Mouse (Mus musculus) hindlimb bud, embryonic 11.5 days (tissue): ENCODE measurements at regions not wholly inside any gene's neighbourhood (a gene's known extent, or its start where the extent isn't known, plus 50 kb on each side); places are given as distances from the start of the nearest gene placed in this dataset.

Experiments used
- DNase-seq: peaks from one replicate; pipeline ENCODE4 v3.0.0-alpha.2; 2012; ENCODE audit warnings: low read depth, low spot score; ENCODE audit errors: extremely low spot score

DNA sequence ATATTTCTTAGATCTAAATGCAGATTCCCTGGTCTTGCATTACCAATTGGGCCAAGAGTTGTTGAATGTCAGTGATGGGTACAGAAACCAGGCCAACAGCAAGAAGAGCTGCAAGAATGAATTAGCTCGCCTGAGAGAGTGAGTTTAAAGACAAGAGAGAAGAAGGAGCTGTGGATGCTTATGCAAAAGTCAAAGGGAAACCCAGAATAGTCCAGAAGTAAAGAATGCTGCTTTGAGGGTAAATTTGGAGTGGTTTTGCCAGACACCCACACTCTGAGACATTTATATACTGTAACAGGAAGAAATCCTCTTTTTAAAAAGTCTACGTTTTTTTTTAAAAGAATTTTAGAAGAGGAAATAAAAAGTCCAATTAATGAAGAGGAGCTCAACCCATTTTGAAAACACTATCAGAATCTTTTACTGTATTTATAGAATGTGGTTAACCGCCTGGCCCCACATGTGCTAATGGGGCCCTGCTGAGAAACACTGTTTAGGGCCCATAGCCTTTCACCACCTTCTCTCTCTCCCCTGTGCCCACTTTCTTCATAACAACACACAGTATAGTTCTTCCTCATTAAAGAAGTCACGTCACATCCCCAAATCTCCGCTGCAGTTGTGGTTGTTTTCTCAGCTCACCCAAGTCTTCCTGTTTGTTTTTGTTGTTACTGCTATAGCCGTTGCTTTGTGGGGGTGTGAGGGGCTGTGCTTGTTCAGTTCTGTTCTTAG is 158.0 kb upstream of the Cited2 start:
- DNase-seq: no peak

DNA sequence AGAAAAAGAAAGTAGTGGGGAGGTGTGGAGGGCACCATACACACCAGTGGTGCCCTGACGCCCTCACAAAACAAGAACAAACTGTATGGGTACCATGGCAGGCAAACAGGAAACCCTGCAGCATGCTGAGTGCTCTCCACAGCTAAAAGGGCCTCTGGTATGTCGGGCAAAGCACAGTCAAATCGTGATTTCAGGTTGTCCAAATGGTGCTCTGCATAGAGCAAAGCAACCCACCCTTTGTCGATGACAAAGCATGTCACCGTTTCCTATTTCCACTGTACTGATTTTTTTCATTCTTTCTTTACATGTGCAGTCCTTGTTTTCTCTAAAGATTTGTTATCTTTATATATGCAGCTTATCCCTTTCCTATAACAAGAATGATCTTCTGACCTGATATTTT is 156.0 kb upstream of the Cited2 start:
- DNase-seq: no peak

DNA sequence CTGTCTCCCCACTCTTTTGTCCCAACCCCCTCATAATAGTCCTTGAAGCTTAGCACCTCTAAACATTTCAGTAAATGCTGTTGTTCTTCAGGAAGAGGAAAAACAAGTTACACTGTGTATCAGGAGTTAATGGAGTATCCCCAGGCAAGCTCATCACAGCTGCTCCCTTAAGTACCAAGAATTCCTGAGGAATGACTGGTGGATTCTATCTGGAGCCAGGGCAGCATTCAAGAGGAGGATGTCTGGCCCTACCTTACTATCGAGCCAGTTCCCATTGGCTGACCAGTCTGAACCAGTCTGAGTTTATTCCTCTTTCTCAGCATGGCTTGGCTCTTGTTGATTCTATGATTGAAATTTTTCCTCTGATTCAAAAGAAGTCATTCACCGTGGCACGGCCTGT is 155.4 kb upstream of the Cited2 start:
- no peak for DNase-seq

DNA sequence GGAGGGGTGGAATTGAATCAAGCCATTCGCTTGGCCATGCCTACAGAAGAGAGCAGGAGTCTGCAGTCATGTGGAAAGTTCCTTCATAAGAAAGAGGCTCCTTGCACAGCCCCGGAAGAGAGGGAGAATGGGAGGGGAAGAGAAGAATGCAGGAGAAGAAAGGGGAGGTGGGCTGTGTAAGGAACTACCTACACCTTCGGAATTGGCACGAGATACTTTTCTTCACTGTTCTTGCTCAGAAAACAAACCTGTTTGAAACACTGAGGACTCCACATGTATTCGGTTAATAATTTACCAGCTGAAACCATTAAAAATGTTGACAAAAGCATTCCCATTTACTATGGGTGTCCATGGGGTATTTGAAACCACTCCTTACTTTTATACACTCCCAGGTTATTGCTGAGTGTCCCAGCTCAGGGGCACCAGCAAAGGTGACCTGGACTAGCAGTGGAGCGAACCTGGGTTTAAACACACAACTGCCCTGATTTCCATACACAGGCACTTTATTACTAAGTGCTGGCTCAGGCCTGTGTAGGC is 153.4 kb upstream of the Cited2 start:
- DNase-seq: no peak

DNA sequence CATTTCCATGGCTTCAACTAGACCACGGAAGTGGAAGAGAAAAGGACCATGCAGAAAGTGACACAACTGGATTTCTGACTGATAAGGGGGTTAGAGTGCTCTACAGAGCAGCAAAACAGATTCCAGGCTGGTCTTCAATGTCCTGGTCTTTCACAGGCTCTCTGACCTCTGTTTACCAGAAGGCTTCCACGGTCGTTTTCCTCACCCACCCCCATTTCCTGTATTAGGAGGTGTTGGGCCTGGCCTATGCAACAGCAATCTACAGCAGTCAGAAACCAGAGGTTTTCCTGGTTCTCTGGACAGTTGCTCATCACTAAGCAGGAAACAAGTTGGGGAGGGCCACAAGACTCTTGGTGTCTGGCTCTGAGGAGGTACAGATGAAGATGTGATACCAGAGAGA is 148.1 kb upstream of the Cited2 start:
- no peak for DNase-seq

DNA sequence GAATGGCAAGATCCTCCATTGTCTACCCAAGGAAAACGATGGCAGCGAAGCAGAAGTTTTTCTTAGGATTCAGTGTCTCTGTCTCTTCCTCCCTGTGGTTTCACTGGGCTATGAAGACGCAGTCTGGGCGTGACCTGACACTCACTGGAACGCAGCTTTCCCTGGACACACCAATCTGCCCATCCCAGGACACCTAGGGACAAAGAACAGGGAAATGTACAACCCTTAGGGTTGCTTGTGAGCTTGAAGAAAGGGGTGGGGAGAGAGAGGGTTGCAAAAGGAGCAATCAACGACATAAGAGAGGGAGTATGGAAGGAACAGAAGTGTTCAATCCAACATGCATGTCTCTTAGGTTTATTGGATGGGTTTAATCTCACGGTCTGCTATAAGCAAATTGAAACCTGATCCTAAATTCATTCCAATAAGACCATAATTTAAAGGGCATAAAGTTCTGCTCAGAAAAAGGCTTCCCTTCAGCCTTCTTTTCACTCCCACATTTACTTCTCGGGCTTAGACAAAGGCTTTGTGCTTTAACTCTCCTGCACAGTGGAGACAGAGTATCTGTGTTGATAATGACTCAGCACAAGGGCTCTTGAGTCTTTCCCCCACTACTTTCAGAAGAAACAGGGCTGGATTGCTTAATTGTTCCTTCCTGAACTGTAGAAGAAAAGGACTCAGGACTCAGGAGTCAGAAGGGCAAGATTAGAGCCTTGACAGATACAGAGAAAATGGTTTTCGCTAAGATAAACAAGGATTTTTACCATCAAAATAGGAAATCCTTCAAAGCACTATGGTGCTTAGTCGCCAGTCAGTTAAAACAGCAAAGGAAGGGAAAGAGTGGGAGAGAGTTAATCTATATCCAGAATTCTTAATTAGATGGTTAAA is 147.3 kb upstream of the Cited2 start:
- no peak for DNase-seq

DNA sequence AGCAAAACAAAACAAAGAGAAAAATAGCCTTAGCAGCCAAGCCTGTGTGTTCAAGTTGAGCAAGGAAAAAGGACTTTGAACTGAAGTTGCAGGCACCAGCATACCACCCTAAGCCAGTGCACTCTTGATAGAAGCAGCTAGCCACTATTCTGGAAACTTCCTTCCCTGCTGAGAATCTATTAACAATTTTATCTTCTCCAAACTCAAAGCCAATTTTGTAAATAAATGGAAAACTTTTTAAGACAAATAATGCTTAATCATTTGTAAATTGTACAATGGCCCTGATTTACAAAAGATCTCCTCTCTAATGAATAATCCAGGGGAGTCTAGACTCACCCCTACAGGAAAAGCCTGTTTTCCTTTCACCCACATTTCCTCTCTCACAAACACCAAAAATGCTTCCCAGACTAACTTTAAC is 146.7 kb upstream of the Cited2 start:
- DNase-seq: no peak

DNA sequence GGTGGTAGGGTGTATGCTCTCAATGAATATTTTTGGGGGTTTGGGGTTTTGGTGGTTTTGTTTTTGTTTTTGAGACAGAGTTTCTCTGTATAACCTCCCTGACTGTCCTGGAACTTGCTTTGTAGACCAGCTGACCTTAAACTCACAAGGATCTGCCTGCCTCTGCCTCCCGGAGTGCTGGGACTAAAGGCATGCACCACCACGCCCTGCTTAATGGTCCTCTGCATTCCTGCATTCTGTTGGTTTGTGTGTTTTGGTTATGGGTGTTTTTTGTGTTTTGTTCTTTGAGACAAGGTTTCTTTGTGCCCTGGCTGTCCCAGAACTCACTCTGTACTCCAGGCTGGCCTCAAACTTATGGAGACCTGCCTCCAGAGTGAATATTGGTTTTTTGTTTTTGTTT is 143.6 kb upstream of the Cited2 start:
- no peak for DNase-seq

DNA sequence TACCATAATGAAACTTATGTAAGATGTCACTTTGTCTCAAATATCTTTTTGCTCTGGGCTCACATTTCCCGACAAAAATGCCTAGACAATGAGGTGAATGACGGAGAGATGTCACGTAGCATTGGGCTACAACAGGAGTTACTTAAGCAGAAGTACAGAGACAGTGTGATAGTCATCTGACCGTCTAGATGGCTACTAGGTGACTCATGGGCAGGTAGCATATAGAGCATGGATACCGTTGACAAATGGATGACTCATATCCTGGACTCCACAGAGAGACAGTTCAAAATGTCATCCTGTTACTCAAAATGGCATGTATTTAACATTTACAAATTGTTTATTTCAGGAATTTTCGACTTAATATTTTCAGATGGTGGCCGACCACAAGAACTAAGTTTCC is 138.2 kb upstream of the Cited2 start:
- no peak for DNase-seq

DNA sequence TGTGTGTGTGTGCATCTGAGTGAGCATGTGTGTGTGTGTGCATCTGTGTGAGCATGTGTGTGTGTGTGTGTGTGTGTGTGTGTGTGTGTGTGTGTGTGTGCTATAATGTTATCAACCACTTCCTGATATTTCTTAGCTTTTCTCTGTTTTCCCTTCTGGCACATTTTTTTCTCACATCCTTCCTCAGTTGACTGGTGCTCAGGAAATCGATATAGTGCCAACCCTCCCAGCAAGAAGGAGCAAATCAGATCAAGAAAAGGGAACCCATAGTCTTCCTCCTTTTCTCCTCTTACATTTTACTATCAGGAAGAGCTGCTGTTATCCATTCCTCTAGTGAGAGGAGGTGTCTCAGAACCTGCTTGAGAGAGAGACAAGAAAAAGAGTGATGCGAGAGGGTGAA is 136.1 kb upstream of the Cited2 start:
- no peak for DNase-seq

DNA sequence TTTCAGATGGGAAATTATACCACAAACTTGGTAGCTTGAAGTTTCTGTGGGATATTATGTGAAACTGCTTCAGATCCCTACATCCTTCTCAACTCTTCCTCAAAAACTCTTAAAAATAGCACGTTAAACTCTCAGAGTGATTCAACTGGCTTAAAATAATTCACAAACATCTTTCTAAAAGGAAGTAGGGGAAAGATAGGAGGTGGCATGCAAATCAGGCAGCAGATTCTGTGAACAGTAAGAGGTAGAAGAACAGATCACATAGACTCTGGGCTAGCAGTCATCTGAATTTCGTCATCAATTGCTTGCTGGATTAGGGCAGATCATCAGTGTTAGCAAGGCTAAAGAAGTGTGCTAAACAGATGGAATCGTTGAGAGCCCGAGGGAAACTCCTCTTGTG is 133.9 kb upstream of the Cited2 start:
- DNase-seq: no peak

DNA sequence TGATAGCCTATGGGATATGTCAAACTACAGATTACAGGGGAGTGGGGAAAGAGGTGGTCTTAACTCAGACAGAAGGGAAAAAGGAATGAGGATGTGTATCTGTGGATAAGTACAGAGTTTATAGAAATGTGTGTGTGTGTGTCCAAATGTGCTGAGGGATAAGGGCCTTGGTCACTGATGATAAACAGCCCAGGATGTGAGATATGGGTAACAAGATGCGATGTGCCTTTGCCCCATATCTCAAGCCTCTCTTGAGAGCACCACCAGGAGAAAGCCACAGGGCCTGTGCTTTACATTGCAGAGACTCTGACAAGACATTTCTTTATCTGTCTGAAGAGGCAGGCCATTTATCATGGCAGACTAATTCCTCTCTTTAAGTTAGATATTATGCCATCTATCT is 132.8 kb upstream of the Cited2 start:
- no peak for DNase-seq

DNA sequence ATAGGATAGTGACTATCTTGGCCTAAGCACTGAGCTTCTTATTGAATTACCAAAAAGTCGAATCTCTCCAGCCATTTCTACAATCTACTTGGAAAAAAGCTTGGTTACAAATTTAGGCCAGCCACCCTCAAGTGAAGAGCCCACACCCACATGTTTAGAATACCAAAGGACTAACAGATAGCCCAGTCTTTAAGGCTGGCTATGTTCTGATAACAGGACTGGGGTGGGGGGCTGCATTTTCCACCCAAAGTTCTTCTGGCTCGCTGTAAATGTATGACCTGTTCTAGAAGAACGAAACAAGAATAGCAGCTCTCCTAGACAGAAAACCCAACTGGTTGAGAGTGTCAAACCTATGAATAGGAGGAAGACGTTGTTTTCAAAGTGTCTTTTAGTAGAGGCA is 130.6 kb upstream of the Cited2 start:
- no peak for DNase-seq

DNA sequence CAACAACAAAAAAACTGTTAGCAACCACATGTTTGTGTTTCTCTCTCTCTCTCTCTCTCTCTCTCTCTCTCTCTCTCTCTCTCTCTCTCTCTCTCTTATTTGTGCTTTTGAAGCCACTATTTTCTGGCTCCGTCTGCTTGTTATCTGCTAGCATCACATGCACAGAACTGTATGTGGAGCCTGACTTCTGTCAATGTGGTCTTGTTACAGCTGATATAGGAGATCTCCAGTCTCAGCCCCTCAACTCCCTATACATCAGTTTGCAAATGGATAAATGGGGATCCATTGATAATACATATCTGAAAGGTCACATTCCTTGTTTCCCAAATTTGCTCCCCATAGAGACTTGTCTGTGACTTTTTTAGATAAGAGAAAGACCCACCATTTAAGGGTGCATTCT is 126.9 kb upstream of the Cited2 start:
- DNase-seq: no peak

DNA sequence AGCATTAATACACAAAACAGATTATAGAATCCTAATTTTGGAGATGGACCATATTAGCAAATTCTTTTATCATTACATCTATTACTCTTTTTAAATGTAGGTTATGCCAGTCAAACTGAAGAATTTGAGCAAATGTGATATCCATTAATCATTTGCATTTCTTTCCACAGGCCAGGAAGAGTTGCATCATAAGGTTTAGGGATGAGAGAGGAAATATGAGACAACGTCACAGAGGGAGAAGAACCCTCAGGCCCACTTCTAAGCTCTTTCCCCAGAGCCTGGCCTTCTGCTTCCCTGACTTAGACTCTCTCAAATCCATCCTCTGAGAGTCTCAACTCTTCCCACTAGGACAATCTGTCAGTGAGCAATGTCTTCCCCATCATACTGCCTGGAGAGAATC is 126.3 kb upstream of the Cited2 start:
- DNase-seq: no peak

DNA sequence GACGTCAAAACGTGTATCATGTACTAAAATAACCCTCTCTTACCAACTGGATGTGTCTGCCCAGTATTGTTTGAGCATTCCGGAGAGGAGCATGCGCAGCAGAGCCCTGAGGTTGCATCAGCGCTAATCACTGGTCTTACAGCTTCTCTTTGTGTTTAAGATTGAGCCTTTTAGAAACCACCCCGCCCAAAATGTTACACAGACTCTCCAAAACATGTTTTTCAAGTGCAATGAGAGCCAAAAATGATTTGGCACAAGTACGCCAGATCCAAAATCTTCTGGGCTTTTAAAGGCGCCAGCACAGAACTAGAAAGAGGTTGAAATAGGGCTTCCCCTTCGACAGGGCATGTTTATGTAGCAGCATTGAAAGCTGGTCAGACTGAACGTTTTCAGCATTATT is 123.8 kb upstream of the Cited2 start:
- DNase-seq: no peak

DNA sequence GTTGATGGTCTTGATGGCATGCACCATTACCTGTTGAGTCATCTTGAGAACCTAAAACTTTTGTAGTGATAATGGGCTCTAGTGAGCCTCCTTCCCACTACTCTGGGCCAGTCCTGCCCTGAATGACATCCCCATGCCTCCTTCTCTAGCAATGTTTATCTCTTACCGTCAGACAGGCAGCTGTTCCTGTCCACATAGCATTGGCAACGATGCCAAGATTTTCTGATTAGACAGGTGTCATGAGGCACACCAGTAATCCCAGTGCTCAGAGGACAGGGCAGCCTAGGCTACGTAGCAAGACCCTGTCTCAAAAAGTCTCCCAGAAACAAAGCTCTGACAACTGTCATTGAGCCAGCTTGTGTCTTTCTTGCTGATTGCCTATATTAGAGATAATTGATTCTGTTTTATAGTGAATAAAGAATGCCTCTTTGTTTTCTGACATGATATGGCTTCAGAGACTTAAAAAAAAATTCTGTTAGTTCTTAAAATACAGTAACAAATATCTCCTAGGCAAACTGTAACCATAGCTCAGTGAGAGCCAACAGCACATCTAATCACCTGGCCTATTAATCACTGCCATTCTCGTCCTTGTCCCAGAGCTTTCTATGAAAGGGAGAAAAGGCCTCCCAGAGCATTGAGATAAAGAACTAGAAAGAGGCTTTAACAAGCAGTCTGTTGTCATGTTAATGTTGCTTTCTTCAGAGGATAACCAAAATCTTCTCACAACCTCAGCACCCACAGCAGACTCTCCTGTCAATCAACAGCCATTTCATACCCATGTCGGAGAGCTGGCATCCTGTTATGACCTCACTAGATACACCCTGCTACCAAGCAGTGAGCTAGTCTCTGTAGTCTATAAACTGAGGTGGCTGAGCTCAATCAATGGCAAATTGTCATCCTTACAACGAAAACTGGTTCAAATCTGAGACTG is 122.9 kb upstream of the Cited2 start:
- no peak for DNase-seq

DNA sequence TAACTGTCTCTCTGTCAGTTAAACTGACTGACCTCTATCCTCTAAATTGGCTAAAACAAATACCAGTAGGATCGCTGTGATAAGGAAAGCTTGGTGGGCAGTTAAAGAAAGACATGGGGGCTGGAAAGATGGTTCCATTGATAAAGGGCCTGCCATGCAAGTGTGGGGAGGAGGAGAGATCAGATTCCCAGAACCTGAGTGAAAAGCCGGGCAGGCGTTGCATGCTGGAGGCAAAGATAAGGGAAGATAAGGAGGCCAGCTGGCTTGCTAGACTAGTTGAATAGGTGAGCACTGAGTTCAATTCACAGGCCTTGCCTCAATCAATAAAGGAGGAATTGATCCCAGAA is 122.3 kb upstream of the Cited2 start:
- DNase-seq: no peak

DNA sequence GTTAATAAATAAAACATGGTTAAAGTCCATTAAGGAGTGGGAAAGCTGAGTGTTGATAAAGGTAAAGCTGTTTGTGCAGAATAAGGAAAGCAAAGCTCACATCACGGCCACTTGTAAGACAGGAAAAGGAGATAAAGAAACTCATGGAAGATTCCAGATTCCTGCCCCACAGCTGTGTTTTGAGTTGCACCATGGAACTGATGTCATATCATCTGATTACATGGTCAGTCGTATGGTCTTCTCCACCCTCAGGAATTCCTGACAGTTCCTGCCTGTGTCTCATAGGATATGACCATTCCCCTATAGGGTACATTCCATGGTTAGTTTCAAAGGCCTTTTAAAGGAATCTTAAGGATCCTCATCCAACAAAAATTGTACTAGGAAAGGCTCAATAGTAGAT is 120.6 kb upstream of the Cited2 start:
- no peak for DNase-seq

DNA sequence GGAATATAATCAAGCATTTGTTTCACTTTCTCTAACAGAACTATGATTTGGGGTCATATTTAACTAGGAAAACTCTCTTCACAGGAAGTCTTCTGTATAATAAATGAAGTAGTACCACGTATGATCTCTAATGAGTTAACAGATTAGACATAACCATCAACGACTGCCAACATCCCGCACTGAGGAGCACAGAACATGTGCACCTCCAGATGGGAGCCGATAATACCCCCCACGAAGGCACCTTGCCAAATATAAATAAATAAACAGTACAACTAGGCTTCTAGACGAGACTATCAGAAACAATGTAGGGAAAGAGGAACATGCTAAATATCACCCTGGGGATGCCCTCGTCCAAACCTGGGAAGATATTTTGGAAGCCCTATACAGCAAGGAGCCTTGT is 114.8 kb upstream of the Cited2 start:
- DNase-seq: no peak

DNA sequence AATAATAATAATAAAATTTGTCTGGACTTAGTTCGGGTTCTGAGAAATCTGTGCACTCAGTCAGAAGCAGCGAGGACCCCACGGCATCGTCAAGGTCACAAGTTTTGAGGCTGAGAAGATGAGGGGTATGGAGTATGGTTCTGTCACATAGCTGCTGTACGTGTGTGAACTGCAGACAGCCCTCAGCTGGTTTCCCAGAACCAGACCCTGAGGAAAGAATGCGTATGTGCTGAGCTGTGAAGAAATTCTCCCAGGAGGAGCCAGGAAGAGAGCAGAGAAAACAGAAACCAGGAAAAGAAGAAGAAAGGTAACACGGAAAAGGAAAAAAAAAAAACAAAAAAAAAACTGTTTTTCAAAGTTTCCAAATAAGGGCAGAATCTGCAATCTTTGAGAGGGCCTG is 112.4 kb upstream of the Cited2 start:
- DNase-seq: no peak
